Mouse (Mus musculus): ENCODE results near the gene Scube1. TPM values are rescaled to one million over a fixed set of nuclear protein-coding genes. Genes with fewer than 3 reads are reported as not detected.

Gene Scube1
- polyA plus RNA-seq, 1 experiment = 2.9 TPM

GRCm38 (mm10) chr15:83567728-83568127 lies 157.1 kb downstream of the Scube1 start:
- no peak for DNase-seq
- H3K4me3 ChIP-seq (replicated peaks; ENCODE audit: insufficient read depth, low read depth, low read length) = no peak overlapping the region
- WGBS = 58% methylated on average over 3 of the region's 3 CpGs
- H3K27me3 ChIP-seq (ENCODE audit: control insufficient read depth, insufficient read depth, low read length) = no peaks in the 10 kb centered on the region
- H3K4me1 ChIP-seq (ENCODE audit: control insufficient read depth, insufficient read depth, low read length) = no peaks in the 10 kb centered on the region
- H3K27ac ChIP-seq (ENCODE audit: insufficient read depth, low read length) = no peak overlapping the region
- TF ChIP-seq CTCF (IDR thresholded peaks at IDR 0.05; ENCODE audit: borderline replicate concordance, insufficient read depth, low read depth, low read length) = no peak
- no peak for TF ChIP-seq POLR2A (IDR thresholded peaks at IDR 0.05; ENCODE audit: borderline replicate concordance, insufficient read depth, low read length)

- Histone ChIP-seq H3K27me3 (ENCODE audit: control insufficient read depth, insufficient read depth, low read length) (no peaks in the 10 kb centered on the region), H3K27ac (ENCODE audit: insufficient read depth, low read length) (no peak overlapping the region), H3K4me1 (ENCODE audit: control insufficient read depth, insufficient read depth, low read length) (no peaks in the 10 kb centered on the region), H3K4me3 (replicated peaks; ENCODE audit: insufficient read depth, low read depth, low read length) (no peak overlapping the region)
- TF ChIP-seq CTCF (IDR thresholded peaks at IDR 0.05; ENCODE audit: borderline replicate concordance, insufficient read depth, low read depth, low read length) (no peak), POLR2A (IDR thresholded peaks at IDR 0.05; ENCODE audit: borderline replicate concordance, insufficient read depth, low read length) (no peak)
- 68% methylated on average over 5 of the region's 5 CpGs for WGBS
- DNase-seq = no peak
These were observed 158.8 kb downstream of the Scube1 start for GRCm38 (mm10) chr15:83566006-83566405.

- no peak for TF ChIP-seq POLR2A (IDR thresholded peaks at IDR 0.05; ENCODE audit: borderline replicate concordance, insufficient read depth, low read length)
- no peak for TF ChIP-seq CTCF (IDR thresholded peaks at IDR 0.05; ENCODE audit: borderline replicate concordance, insufficient read depth, low read depth, low read length)
- DNase-seq = no peak
- Histone ChIP-seq H3K27ac (ENCODE audit: insufficient read depth, low read length) (no peak overlapping the region), H3K4me3 (replicated peaks; ENCODE audit: insufficient read depth, low read depth, low read length) (no peak overlapping the region), H3K27me3 (ENCODE audit: control insufficient read depth, insufficient read depth, low read length) (no peaks in the 10 kb centered on the region), H3K4me1 (ENCODE audit: control insufficient read depth, insufficient read depth, low read length) (no peaks in the 10 kb centered on the region)
- 87% methylated on average over 3 of the region's 3 CpGs for WGBS
These were observed 159.4 kb downstream of the Scube1 start for GRCm38 (mm10) chr15:83565434-83565833.

- Histone ChIP-seq H3K27ac (ENCODE audit: insufficient read depth, low read length) (no peak overlapping the region), H3K27me3 (ENCODE audit: control insufficient read depth, insufficient read depth, low read length) (no peaks in the 10 kb centered on the region), H3K4me3 (replicated peaks; ENCODE audit: insufficient read depth, low read depth, low read length) (peak overlapping the region; percentile 23), H3K4me1 (ENCODE audit: control insufficient read depth, insufficient read depth, low read length) (no peaks in the 10 kb centered on the region)
- no peak for DNase-seq
- 3% methylated on average over 27 of the region's 27 CpGs for WGBS
- TF ChIP-seq CTCF (IDR thresholded peaks at IDR 0.05; ENCODE audit: borderline replicate concordance, insufficient read depth, low read depth, low read length) (no peak), POLR2A (IDR thresholded peaks at IDR 0.05; ENCODE audit: borderline replicate concordance, insufficient read depth, low read length) (no peak)
These were observed 160.8 kb downstream of the Scube1 start for GRCm38 (mm10) chr15:83563857-83564651.

- no peak for TF ChIP-seq CTCF (IDR thresholded peaks at IDR 0.05; ENCODE audit: borderline replicate concordance, insufficient read depth, low read depth, low read length)
- TF ChIP-seq POLR2A (IDR thresholded peaks at IDR 0.05; ENCODE audit: borderline replicate concordance, insufficient read depth, low read length) = no peak
- DNase-seq = no peak
- 3% methylated on average over 28 of the region's 28 CpGs for WGBS
- Histone ChIP-seq H3K27ac (ENCODE audit: insufficient read depth, low read length) (no peak within 1 kb of the TSS), H3K4me3 (replicated peaks; ENCODE audit: insufficient read depth, low read depth, low read length) (peak within 1 kb of the TSS; percentile 23), H3K27me3 (ENCODE audit: control insufficient read depth, insufficient read depth, low read length) (no peaks in the 10 kb centered on the region), H3K4me1 (ENCODE audit: control insufficient read depth, insufficient read depth, low read length) (no peaks in the 10 kb centered on the region)
These were observed 161.4 kb downstream of the Scube1 start, which contains the start of the genes Tspo and Mcat for GRCm38 (mm10) chr15:83563327-83563856. TSS of gene Tspo (plus strand) at chr15:83563592. TSS of gene Mcat (minus strand) at chr15:83563787.

- no peak for TF ChIP-seq POLR2A (IDR thresholded peaks at IDR 0.05; ENCODE audit: borderline replicate concordance, insufficient read depth, low read length)
- TF ChIP-seq CTCF (IDR thresholded peaks at IDR 0.05; ENCODE audit: borderline replicate concordance, insufficient read depth, low read depth, low read length) = no peak
- peak in 1 of 2 experiments; percentile 38 for DNase-seq
- Histone ChIP-seq H3K4me1 (ENCODE audit: control insufficient read depth, insufficient read depth, low read length) (no peaks in the 10 kb centered on the region), H3K4me3 (replicated peaks; ENCODE audit: insufficient read depth, low read depth, low read length) (no peak overlapping the region), H3K27me3 (ENCODE audit: control insufficient read depth, insufficient read depth, low read length) (no peaks in the 10 kb centered on the region), H3K27ac (ENCODE audit: insufficient read depth, low read length) (no peak overlapping the region)
- 36% methylated on average over 15 of the region's 15 CpGs for WGBS
These were observed 162.1 kb downstream of the Scube1 start for GRCm38 (mm10) chr15:83562626-83563270.

- no peak overlapping the region for H3K27ac ChIP-seq (ENCODE audit: insufficient read depth, low read length)
- WGBS = 50% methylated on average over 5 of the region's 5 CpGs
- TF ChIP-seq CTCF (IDR thresholded peaks at IDR 0.05; ENCODE audit: borderline replicate concordance, insufficient read depth, low read depth, low read length) (no peak), POLR2A (IDR thresholded peaks at IDR 0.05; ENCODE audit: borderline replicate concordance, insufficient read depth, low read length) (no peak)
These were observed 163.8 kb downstream of the Scube1 start for GRCm38 (mm10) chr15:83560941-83561477.

More at GRCm38 (mm10) chr15:83560941-83561477, 163.8 kb downstream of the Scube1 start:
- Histone ChIP-seq H3K4me3 (replicated peaks; ENCODE audit: insufficient read depth, low read depth, low read length) (no peak overlapping the region), H3K4me1 (ENCODE audit: control insufficient read depth, insufficient read depth, low read length) (no peaks in the 10 kb centered on the region), H3K27me3 (ENCODE audit: control insufficient read depth, insufficient read depth, low read length) (no peaks in the 10 kb centered on the region)
- DNase-seq = no peak

Data from cerebellum, adult 2 months (tissue).